Mouse (Mus musculus) colon, adult 2 months (tissue): ENCODE data around the gene Tmc5. TPM values are rescaled to one million over a fixed set of nuclear protein-coding genes. Genes with fewer than 3 reads are reported as not detected.

Experiments
- polyA plus RNA-seq: library from polyadenylated mRNA; depleted of rRNA; stranded (reverse); fragments of >200 nt; gene quantifications from 2 replicates; pipeline ENCODE4 v1.2.3, GENCODE M21; 2012; rRNA removed

The Tmc5 gene
- 27.7 and 35.2 TPM in 2 replicates for polyA plus RNA-seq

GRCm38 (mm10) chr7:118597201-118597600, at the start of gene Tmc5:
Gene Tmc5, plus strand, starts transcription at chr7:118597297.

GRCm38 (mm10) chr7:118584257-118584907, 12.7 kb upstream of the Tmc5 start, which contains the start of gene Tmc7:
Gene Tmc7, minus strand, starts transcription at chr7:118584736.

GRCm38 (mm10) chr7:118705101-118705961, 108.2 kb downstream of the Tmc5 start, which contains the start of gene Gde1:
Gene Gde1, minus strand, starts transcription at chr7:118705778.

GRCm38 (mm10) chr7:118712228-118713173, 115.4 kb downstream of the Tmc5 start, which contains the start of gene Ccp110:
Gene Ccp110, plus strand, starts transcription at chr7:118712552.

Other genes with a start within 250 kb of the Tmc5 start
- gene Syt17, start 149.1 kb upstream of the Tmc5 start, polyA plus RNA-seq, result 3.6 and 3.8 TPM in 2 replicates
- gene Itpripl2, start 105.3 kb upstream of the Tmc5 start, polyA plus RNA-seq, result 12.6 and 14.5 TPM in 2 replicates
- 42.7 and 55.8 TPM in 2 replicates for gene Coq7, start 63.9 kb upstream of the Tmc5 start, polyA plus RNA-seq
- gene Tmc7, start 12.6 kb upstream of the Tmc5 start, polyA plus RNA-seq, result 3.4 and 3.8 TPM in 2 replicates
- 291 and 410 TPM in 2 replicates for gene Gde1, start 108.5 kb downstream of the Tmc5 start, polyA plus RNA-seq
- gene Ccp110, start 115.3 kb downstream of the Tmc5 start, polyA plus RNA-seq, result 0.91 and 1.0 TPM in 2 replicates
- 30.1 and 32.1 TPM in 2 replicates for gene Vps35l, start 142.9 kb downstream of the Tmc5 start, polyA plus RNA-seq